Mouse (Mus musculus) lung, embryonic 15.5 days (tissue): ENCODE measurements around the gene Scgb2b17. TPM values are rescaled to one million over a fixed set of nuclear protein-coding genes. Genes with fewer than 3 reads are reported as not detected.
"Not testable (repeated sequence)": the region's sequence is repeated elsewhere in the genome, so short reads cannot be mapped to it uniquely, and the experiment has no call there.

Experiments used
- ATAC-seq: fragments of 200-750 bp; cut with Nextera tagmentation; 2 replicates; pipeline ENCODE4 v1.8.0; 2017; ENCODE audit warnings: moderate number of reproducible peaks, borderline replicate concordance; ENCODE audit not compliant: low FRiP score, low TSS enrichment; ENCODE audit errors: extremely low read depth
- H3K27ac ChIP-seq: fragments of 300-500 bp; sonication (generic); 2 replicates; pipeline ENCODE4 v1.5.1; 2015; ENCODE audit warnings: moderate library complexity, mild to moderate bottlenecking, inconsistent platforms
- H3K27me3 ChIP-seq: fragments of 300-500 bp; sonication (generic); 2 replicates; pipeline ENCODE4 v1.6.1; 2015; ENCODE audit warnings: inconsistent platforms
- H3K36me3 ChIP-seq: fragments of 300-500 bp; sonication (generic); 2 replicates; pipeline ENCODE4 v1.6.1; 2015; ENCODE audit warnings: inconsistent platforms
- H3K4me1 ChIP-seq: fragments of 300-500 bp; sonication (generic); 2 replicates; pipeline ENCODE4 v1.6.1; 2015; ENCODE audit warnings: inconsistent platforms
- H3K4me2 ChIP-seq: fragments of 300-500 bp; sonication (generic); 2 replicates; pipeline ENCODE4 v1.6.1; 2015; ENCODE audit warnings: inconsistent platforms, mild to moderate bottlenecking, moderate library complexity
- H3K4me3 ChIP-seq: fragments of 300-500 bp; sonication (generic); 2 replicates; pipeline ENCODE4 v1.5.1; 2015; ENCODE audit warnings: mild to moderate bottlenecking, inconsistent platforms
- H3K9ac ChIP-seq: fragments of 300-500 bp; sonication (generic); 2 replicates; pipeline ENCODE4 v1.6.1; 2015; ENCODE audit warnings: inconsistent platforms
- H3K9me3 ChIP-seq: fragments of 300-500 bp; sonication (generic); 2 replicates; pipeline ENCODE4 v1.6.1; 2016; ENCODE audit warnings: inconsistent platforms
- polyA plus RNA-seq: library from polyadenylated mRNA; unstranded; fragments of >200 nt; fragmentation: Nextera tagmentation; extraction: Ambion mirVana; gene quantifications from 2 replicates; pipeline ENCODE4 v1.2.1, GENCODE M21; 2015

Scgb2b17 gene
- polyA plus RNA-seq: not detected in 2 replicates

GRCm38 (mm10) chr7:33056461-33056860 is at the start of gene Scgb2b17:
TSS of gene Scgb2b17 (minus strand) at chr7:33056561.
- not testable (repeated sequence) for H3K9me3 ChIP-seq, H3K4me2 ChIP-seq, H3K27ac ChIP-seq, H3K36me3 ChIP-seq, H3K9ac ChIP-seq, ATAC-seq, H3K27me3 ChIP-seq, H3K4me1 ChIP-seq, H3K4me3 ChIP-seq

- ATAC-seq, H3K9ac ChIP-seq, H3K9me3 ChIP-seq, H3K4me1 ChIP-seq, H3K36me3 ChIP-seq, H3K27me3 ChIP-seq, H3K4me3 ChIP-seq, H3K27ac ChIP-seq, H3K4me2 ChIP-seq: not testable (repeated sequence)
These were observed 6.8 kb upstream of the Scgb2b17 start, which contains the start of gene Scgb1b17 for GRCm38 (mm10) chr7:33063149-33063548. TSS of gene Scgb1b17 (plus strand) at chr7:33063449.

Other genes starting within 250 kb of the Scgb2b17 start
- gene Scgb2b15, start 226.9 kb downstream of the Scgb2b17 start, polyA plus RNA-seq: not detected in 2 replicates
- gene Scgb1b15, start 220.0 kb downstream of the Scgb2b17 start, polyA plus RNA-seq: not detected in 2 replicates
- gene Scgb1b17, start 6.9 kb upstream of the Scgb2b17 start, polyA plus RNA-seq: not detected in 2 replicates
- gene Scgb2b18, start 117.3 kb upstream of the Scgb2b17 start, polyA plus RNA-seq: not detected in 2 replicates
- not detected in 2 replicates for gene Scgb1b18, start 129.0 kb upstream of the Scgb2b17 start, polyA plus RNA-seq
- gene Scgb2b19, start 223.8 kb upstream of the Scgb2b17 start, polyA plus RNA-seq: not detected in 2 replicates
- gene Scgb1b19, start 230.7 kb upstream of the Scgb2b17 start, polyA plus RNA-seq: not detected in 2 replicates